Mouse (Mus musculus): ENCODE measurements at regions not wholly inside any gene's neighbourhood (a gene's known extent, or its start where the extent isn't known, plus 50 kb on each side); places are given as distances from the start of the nearest gene placed in this dataset.
A peak's percentile ranks its signal among the peaks of the same experiment; 100 is the strongest.

DNA sequence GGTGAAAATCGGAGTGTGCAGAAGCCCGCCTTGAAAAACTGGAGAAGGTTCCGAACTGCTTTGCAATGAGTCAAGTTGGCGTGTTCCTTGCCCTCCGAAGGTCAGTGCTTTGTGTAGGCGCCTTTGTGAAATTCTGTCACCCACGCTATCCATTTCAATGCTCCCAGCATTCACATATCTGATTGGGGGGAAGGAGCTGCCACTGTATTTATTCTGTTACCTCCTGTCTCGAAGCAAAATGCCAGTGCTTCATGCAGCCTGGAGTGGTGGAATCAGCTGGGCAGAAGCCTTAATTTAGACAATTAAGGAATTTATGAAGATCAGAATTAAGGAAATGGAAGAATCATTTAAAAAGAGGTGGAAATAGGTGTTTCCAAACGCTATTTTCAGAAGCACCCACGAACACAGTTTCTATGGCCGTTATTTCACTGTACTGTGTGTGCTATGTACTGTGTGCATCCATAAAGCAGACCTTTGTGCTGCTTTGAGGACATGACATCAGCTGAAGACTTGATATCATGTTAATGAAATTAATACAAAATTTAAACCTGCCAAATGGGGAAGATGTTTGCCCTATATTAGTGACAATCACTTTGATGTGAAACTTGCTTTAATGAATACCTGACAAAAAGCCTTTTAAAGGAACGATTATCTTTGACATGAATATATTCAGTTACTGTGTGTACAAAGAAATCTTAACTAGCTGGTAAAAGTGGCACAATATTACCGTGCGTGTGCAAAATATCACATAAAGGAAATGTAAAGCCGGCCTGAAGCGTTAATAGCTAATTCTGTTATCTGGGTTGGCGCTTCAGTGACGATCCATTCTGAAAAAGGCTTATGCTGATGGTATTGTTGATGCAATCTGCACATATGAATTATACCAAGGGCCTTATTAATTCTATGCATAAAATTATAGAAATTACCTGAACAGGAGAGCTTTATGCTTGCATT, 72.9 kb upstream of the Gls start:
- DNase-seq = no peak
- intact Hi-C loops (cut with DNase I) = no loop called here

DNA sequence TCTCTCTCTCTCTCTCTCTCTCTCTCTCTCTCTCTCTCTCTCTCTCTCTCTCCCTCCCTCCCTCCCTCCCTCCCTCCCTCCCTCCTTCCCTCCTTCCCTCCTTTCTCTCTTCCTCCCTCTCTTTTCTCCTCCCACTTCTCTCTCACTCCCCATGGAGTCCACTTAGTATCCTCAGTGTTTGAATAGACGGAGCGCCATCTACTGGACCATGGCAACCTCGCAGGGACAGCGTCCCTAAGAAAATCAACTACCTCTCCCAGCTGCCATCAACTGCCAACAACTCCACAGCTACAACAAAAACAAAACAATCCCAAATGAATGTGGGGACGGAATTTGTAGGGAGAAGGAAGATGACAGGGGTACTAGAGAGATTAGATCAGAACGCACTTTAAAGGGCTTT, 69.5 kb upstream of the Gls start:
- intact Hi-C loops (cut with DNase I) = loop anchor here (1.0 kb wide), 2 partner anchors 155 to 328 kb away; partner anchors contain the start of gene Nemp2
- DNase-seq = peak; percentile 82 to 88

DNA sequence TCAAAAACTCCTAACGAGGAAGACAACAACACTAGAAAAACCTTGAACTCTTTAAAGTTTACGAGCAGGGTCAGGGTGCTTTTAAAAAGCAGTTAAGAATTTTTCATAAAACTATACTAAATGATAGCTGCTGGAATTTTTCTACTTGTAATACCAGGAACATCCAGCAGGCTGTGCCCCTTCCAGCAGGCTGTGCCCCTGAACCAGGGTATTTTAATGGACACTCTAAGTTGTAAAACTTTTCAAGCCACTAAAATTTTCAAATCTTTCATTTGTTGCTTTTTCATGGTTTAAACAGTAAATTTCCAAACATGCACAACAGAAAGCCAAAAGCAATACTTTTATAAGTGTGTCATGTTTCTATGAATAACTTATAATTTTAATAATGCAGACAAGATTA, 68.2 kb upstream of the Gls start:
- DNase-seq = peak; percentile 27 to 63
- intact Hi-C loops (cut with DNase I) = no loop called here

DNA sequence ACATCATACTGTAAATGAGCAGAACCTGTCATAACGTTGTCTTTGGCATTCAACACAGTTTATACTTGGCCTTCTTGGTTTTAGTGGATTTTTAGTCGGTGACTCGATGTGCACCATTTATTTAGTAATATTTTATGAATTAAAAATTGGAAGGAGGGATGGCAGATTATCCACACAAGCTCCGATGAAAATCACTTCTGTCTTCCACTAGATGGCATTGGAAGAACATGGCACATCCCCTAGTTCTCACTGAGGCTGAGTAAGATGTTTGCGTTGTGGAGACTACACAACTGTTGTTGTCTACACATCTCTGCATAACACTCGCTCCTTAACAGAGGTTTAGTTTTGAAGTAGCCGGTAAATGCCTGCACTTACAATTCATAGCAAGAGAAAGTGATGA, 66.5 kb upstream of the Gls start:
- intact Hi-C loops (cut with DNase I) = loop anchor here (2.0 kb wide), 1 partner anchor 449 kb away; no protein-coding TSS in a partner anchor
- peak in 1 of 2 experiments; percentile 6 for DNase-seq

DNA sequence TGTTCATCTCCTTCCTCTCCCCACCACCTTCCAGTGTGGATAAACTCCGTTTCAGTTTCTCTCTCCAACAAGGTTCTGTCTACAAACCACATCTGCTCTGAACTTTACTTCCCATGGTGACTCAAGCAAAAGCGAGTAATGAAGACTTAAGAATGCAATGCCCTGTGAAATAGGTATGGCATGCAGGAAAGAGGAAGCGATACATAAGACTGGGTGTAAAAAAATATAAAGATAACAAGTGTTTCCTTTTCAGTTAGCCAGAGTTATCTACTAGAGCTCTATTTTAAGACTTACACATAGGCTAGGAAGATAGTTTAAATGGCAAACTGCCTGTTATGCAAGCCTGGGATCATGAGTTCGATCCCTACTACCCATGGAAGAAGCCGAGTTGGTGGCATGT, 65.3 kb upstream of the Gls start:
- no peak for DNase-seq
- intact Hi-C loops (cut with DNase I) = loop anchor here (2.0 kb wide), 1 partner anchor 450 kb away; no protein-coding TSS in a partner anchor

DNA sequence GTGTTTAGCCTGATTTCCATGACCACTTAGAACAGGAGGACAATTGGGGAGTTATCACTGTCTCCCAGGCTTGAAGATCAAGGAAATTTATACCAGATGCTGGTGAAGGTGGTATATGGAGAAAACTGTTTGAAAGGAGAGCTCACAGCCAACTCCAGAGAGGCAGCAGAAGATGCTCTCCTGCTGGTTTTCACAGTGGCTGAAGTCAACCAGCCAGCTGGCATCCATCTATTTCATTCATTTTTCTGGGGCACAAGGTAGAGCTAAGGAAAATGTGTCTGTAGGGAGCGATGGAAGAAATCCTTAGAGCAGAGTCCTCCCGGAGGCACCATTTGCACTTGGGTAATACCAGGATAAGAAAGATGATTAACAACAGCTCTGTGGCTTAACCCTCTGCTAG, 63.1 kb upstream of the Gls start:
- no peak for DNase-seq
- intact Hi-C loops (cut with DNase I) = no loop called here

DNA sequence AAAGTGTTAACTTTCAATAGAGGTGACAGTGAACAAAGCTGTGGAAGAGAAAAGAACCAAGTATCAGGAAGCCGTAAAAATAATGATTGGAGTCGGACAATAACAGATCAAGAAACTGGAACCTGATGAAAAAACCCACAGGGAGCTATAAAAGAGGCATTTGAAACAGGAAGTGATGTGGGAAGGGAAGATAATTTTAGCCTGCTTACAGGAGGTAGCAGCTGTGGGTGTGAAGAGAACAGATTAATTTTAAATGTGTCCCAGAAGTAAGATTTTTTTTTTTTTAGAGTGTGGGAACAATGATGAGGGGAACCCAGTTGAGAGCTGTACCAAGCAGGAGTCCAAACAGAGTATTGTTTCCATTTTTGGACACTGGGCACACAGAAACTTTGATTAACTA, 61.5 kb upstream of the Gls start:
- DNase-seq = no peak
- intact Hi-C loops (cut with DNase I) = no loop called here

DNA sequence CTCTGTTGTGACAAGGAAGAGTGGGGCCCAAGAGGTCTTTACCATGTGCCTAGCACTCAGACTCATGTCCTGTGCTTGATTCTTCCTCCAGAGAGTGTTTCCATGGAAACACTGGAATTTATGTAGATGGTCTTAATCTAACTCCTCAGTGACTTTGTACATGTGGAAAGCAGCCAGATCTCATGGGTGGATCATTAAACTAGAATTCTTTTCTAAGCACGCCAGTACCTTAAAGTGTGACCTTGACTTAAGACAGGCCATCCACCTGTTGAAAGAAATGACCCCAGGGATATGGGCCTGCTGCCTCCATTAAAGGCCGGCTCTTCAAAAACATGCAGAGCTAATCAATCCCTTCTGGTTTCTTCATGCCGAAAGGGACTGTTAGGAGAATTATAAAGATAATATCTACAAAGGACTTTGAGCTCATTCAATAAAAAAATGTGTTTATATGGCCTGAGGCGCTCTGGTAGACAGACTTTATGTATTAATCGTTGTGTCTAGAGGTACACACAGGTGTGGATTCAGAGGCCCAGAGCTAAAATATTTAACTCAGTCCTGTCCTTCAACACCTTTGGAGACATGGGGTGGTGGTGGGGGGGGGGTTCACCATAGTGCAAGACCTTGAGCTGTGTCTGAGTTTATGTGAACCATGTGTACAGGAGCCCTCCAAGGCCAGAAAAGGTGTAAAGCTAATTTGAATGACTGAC, 60.5 kb upstream of the Gls start:
- no peak for DNase-seq
- intact Hi-C loops (cut with DNase I) = no loop called here

Measured in heart, postnatal 10 days (tissue).